Mouse (Mus musculus): Measurements from ENCODE around the gene Sdc4.

DNA sequence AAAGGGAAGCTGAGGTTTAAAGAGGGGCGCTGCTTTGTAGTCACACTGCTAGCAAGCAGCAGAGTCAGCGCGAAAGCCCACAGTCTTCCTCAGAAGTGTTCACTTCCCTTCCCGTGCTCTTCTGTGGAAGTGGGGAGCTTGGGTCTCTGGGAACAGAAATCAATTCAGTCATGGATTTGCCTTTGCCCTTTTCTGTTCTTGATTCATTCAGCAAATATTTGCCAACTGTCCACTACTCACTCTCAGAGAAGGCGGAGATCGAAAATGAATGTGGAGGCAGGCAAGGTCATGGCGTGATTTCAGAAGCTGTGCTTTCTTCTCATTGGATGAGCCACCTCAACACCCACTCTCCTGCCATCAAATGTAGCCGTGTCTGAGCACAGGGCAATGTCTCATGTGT, 14.8 kb upstream of the Sdc4 start:
- TF ChIP-seq CTCF (IDR thresholded peaks at IDR 0.05) (no peak), POLR2A (IDR thresholded peaks at IDR 0.05; ENCODE audit: insufficient read depth, low read depth, low read length) (no peak)

All from heart, adult 2 months (tissue).